Comparison of ENCODE assay signal across 8 mouse cellular contexts in genomic region chr10:130314110-130314829, GRCm38 (mm10). TPM values are rescaled to one million over a fixed set of nuclear protein-coding genes. Genes with fewer than 3 reads are reported as not detected.
DNase-seq lines count a peak whose midpoint lies in the region; ATAC-seq lines count a peak whose summit lies in the region.

No protein-coding gene starts in this region.

- H3K36me3 ChIP-seq in splenic B cell, adult 2 months (ENCODE audit: control insufficient read depth, insufficient read depth, low read length, poor library complexity, severe bottlenecking), result no peaks in the 10 kb centered on the region

- DNase-seq in heart, adult 11 months, result peak; percentile 92
- no peak for DNase-seq in heart, postnatal 25 days (ENCODE audit: low spot score)
- DNase-seq in right cerebral cortex, postnatal 10 days (ENCODE audit: low spot score in 2 of 2), result peak; percentile 23 to 37
- no peak for DNase-seq in right cerebral cortex, adult 18-20 months
- DNase-seq in splenic B cell, adult 2 months (ENCODE audit: low read depth, low spot score), result peak; percentile 19
- no peak for DNase-seq in left cerebral cortex, postnatal 25 days (ENCODE audit: low spot score in 2 of 2)
- no peak for DNase-seq in testis, postnatal 14 days (ENCODE audit: low spot score)

- H3K27me3 ChIP-seq in splenic B cell, adult 2 months (ENCODE audit: control insufficient read depth, insufficient read depth, low read length, poor library complexity, severe bottlenecking), result no peaks in the 10 kb centered on the region

- ATAC-seq in hematopoietic stem cell, adult 5-6 weeks (replicated peaks in 1 of 2; ENCODE audit: insufficient read depth in 1 of 2, low FRiP score in 2 of 2, low TSS enrichment in 1 of 2, low read depth in 1 of 2, poor library complexity in 2 of 2, severe bottlenecking in 2 of 2), result peak; percentile 86 to 87

- intact Hi-C loops in heart, postnatal 25 days (cut with DNase I), result no loop called here
- intact Hi-C loops in left cerebral cortex, postnatal 25 days (cut with DNase I), result no loop called here

RNA-seq across cellular contexts. Expression of gene Tespa1, which starts 8.4 kb away (rescaled TPM):
- total RNA-seq in heart, postnatal 25 days (2021), result under 1 TPM in 1 of 2 experiments, not detected in 1; 0.44 TPM
- 123 and 178 TPM in 2 replicates for total RNA-seq in hematopoietic stem cell, adult 5-6 weeks (2017)
- 1 to 10 TPM; 2.2 to 2.4 TPM for total RNA-seq in left cerebral cortex, postnatal 25 days (2021)

RNA-seq across cellular contexts. Expression of gene Neurod4, which starts 34.2 kb away (rescaled TPM):
- total RNA-seq in heart, postnatal 25 days (2021), result not detected
- 0.44 TPM in 1 of 2 replicates, not detected in the other for total RNA-seq in hematopoietic stem cell, adult 5-6 weeks (2017)
- total RNA-seq in left cerebral cortex, postnatal 25 days (2021), result under 1 TPM; 0.23 to 0.25 TPM

Comparison
In these comparisons a context has a peak if more than half of its experiments do, and no peak if none do; other contexts are left out.
1. DNase-seq: peak in heart, adult 11 months (single experiment), right cerebral cortex, postnatal 10 days (2 of 2) and splenic B cell, adult 2 months (single experiment); none in heart, postnatal 25 days (single experiment), right cerebral cortex, adult 18-20 months (single experiment), left cerebral cortex, postnatal 25 days (0 of 2) and testis, postnatal 14 days (single experiment).
2. RNA of gene Tespa1, which starts 8.4 kb away (total RNA-seq): 123 to 178 TPM in hematopoietic stem cell, adult 5-6 weeks; 2.2 to 2.4 TPM in left cerebral cortex, postnatal 25 days and 0.44 TPM in heart, postnatal 25 days; every median in the first group is over 10 times any median in the second.